Mouse (Mus musculus): ENCODE measurements around the gene Gm3854.

The Gm3854 gene

GRCm38 (mm10) chr7:6386995-6387394 is 43.4 kb downstream of the Gm3854 start:
- no peak for DNase-seq (ENCODE audit: low read depth)

- DNase-seq (ENCODE audit: low read depth), result no peak
Measured at GRCm38 (mm10) chr7:6388971-6389370, 45.4 kb downstream of the Gm3854 start.

GRCm38 (mm10) chr7:6389449-6389848 is 45.9 kb downstream of the Gm3854 start:
- DNase-seq (ENCODE audit: low read depth), result no peak

- DNase-seq (ENCODE audit: low read depth), result no peak
Measured at GRCm38 (mm10) chr7:6397996-6398975, 54.7 kb downstream of the Gm3854 start, which contains the start of gene Smim17. Gene Smim17, plus strand, starts transcription at chr7:6398715.
